Mouse (Mus musculus) E14TG2a.4 (cell line): Measurements from ENCODE around the gene Iqschfp.

Source experiments
- CTCF ChIP-seq: conservative IDR thresholded peaks from 2 replicates; pipeline ENCODE4 v1.5.1; 2014; ENCODE audit warnings: low read length
- POU5F1 ChIP-seq: IDR thresholded peaks from 2 replicates; pipeline ENCODE4 v1.6.1; 2014; ENCODE audit warnings: low read length, borderline replicate concordance

GRCm38 (mm10) chr3:68633577-68633976 is 741.5 kb downstream of the Iqschfp start:
- no peak for TF ChIP-seq CTCF
- TF ChIP-seq POU5F1, result no peak
